Mouse (Mus musculus) kidney, adult 2 months (tissue): ENCODE results near the gene Trim12a.
"Not testable (repeated sequence)": the region's sequence is repeated elsewhere in the genome, so short reads cannot be mapped to it uniquely, and the experiment has no call there.

Source experiments
- CTCF ChIP-seq: fragments of 200-500 bp; conservative IDR thresholded peaks from 2 replicates; pipeline ENCODE4 v1.5.1; 2011; ENCODE audit warnings: low read depth, mild to moderate bottlenecking, control low read depth, low read length, moderate library complexity, mixed read lengths; ENCODE audit not compliant: insufficient read depth, insufficient read length
- POLR2A ChIP-seq: fragments of 200-500 bp; IDR thresholded peaks from one replicate; pipeline ENCODE4 v1.6.1; 2011; ENCODE audit warnings: low read depth, low read length, control low read depth

DNA sequence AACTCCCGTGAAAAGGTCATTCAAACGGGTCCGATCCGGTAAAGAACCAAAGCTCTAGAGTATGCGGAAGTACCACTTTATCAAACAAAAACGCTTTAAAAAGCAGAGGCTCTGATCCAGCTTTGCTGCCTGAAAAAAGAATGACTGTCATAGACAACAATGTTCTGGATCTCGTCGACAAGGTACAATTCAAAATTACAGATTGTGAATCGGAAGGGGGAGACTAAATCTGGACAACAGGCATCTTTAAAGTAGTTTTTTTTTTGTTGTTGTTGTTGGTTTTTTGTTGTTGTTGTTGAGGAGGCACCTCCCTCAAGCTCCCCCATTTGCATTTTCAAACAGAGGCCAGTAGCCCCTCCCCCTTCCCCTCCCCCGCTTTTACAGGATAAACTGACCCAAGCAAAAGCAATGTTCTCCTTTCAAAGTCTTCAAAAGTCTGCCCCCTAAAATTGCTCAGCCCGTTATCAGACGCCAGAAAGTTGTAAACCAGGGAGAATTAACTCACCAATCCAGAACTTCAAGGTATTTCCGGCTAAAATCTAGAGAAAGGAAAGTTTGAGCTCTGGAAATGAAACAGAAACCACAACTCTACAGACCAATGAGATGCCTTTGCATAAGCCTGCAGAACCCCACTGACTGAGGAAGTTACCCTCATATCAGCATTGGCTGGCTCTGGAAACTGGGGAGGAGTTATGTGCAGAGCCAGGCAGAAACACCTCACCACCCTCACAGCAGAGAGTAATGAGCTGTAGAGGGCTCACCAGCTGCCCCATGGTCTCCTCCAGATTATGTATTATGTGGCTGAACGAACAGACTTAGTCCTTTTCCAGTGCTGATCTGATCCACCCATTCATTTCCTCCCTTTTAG is 27.5 kb downstream of the Trim12a start, which contains the start of gene Trim5:
- not testable (repeated sequence) for TF ChIP-seq CTCF, POLR2A
